Mouse (Mus musculus) spleen, adult 2 months (tissue): ENCODE results near the gene Med16.

Source experiments
- CTCF ChIP-seq: fragments of 200-500 bp; IDR thresholded peaks from 2 replicates; pipeline ENCODE4 v1.5.1; 2011; ENCODE audit warnings: mild to moderate bottlenecking, inconsistent platforms; ENCODE audit not compliant: insufficient read depth, insufficient read length, insufficient replicate concordance; ENCODE audit errors: extremely low read depth
- POLR2A ChIP-seq: fragments of 200-500 bp; IDR thresholded peaks from 2 replicates; pipeline ENCODE4 v1.6.1; 2011; ENCODE audit warnings: low read depth, low read length, inconsistent platforms

DNA sequence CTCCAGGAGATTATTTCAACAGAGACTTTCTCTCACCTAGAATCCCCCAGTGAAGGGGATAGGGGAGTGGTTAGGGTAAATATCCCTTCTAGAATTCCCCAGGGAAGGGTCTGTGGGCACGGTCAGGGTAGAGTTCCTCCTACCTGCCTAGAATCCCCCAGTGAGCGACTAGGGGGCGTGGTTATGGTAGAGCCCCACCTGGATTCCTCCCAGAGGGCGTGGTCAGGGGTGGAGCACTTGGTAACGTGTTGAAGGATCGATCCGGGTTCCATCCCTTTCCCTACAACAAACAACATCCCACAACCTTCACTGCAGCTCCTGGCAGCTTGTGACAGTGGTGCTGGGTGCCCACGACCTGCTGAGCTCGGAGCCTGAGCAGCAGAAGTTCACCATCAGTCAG lies 28.0 kb downstream of the Med16 start:
- TF ChIP-seq CTCF (no peak), POLR2A (no peak)
